Mouse (Mus musculus) inflammation-experienced regulatory T-cells, adult 6 months (primary cell): Measurements from ENCODE around the gene Ankrd66. TPM values are rescaled to one million over a fixed set of nuclear protein-coding genes. Genes with fewer than 3 reads are reported as not detected.
"Not testable (repeated sequence)": the region's sequence is repeated elsewhere in the genome, so short reads cannot be mapped to it uniquely, and the experiment has no call there.

Source experiments
- ATAC-seq: one replicate; pipeline ENCODE4 v1.8.0; 2017
- polyA plus RNA-seq, 3 experiments: library from polyadenylated mRNA; unstranded; fragments of 100-300 nt; shearing (Covaris generic); gene quantifications; one replicate each; pipeline ENCODE4 v1.2.1; 2017

Ankrd66 gene
- polyA plus RNA-seq, 3 experiments from 2014 or later, result not detected

- not testable (repeated sequence) for ATAC-seq
These were observed 6.6 kb downstream of the Ankrd66 start for GRCm38 (mm10) chr17:43536841-43537240.

GRCm38 (mm10) chr17:43534362-43535222 lies 8.8 kb downstream of the Ankrd66 start:
- no peak for ATAC-seq

DNA sequence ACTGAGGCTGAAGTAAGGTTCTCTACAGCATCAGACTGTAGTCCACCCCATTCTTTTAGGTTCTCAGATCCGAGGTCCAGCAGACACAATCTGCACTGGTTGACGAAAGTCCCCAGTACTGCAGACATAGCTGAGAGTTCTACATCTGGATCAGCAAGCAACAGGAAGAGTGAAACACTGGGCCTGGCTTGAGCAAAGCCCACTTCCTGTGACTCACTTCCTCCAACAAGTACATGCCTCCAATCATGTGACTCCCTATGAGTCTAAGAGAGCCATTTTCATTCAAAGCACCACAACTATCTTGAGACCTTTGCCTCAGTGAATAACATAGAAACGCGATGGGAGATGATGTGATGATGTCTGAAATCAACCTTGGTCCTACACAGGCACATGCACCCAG lies 12.2 kb downstream of the Ankrd66 start:
- ATAC-seq, result no peak

- ATAC-seq, result no peak
These were observed 12.9 kb downstream of the Ankrd66 start for GRCm38 (mm10) chr17:43530507-43530906.

GRCm38 (mm10) chr17:43520166-43520565 lies 23.3 kb downstream of the Ankrd66 start:
- no peak for ATAC-seq

- ATAC-seq, result no peak
These were observed 24.6 kb downstream of the Ankrd66 start for GRCm38 (mm10) chr17:43518644-43519409.

DNA sequence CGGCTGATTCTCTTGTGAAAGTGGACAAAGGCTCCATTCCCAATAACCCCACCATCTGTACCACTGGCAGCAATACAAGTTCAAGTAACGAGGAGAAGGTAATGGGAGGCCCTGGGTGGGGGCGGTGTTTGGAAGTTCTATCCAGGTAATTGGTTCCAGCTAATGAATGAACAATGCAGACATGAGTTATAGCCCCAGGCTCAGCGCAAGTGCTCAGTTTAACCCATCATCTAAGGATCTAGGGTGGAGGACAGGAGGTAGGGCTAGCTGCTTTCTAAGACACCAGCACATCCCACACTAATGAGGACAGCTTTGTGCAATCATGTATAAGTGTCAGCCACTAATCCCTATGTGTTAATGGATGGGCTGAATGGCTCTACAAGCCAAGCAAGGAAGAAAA lies 32.7 kb downstream of the Ankrd66 start:
- ATAC-seq, result no peak

GRCm38 (mm10) chr17:43504594-43504934 lies 38.9 kb downstream of the Ankrd66 start:
- ATAC-seq, result no peak

DNA sequence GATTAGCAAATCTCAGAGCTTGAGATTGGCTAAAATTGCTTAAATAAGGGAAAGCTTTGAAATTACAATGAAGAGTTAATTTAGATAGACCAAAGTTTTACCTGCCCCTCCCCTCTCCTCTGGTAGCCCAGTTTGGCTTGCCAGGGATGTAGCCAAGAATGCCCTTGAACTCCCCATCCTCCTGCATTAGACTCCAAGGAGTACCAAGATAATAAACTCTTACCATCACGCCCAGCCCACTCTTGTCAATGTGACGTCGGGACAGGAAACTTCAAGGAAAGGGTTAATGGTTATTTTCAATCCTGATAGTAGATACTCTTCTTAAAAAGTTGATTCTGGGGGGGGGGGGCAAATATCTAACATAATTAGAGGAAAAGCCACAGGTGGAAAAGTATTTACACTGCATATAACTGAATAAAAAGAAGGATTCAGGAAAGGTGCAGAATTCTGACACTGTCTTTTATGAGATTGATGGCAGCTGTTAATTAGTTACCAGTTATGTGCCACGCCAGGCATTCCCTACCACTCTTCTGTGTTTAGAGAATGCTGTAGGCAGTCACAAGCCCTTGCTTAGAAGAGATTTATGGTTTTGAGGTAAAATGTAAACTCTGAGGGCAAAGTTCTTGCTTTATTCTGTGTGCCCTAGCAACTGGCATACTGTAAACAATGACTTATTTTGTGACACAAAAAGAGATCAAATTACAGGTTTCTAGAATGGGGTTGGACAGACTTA lies 39.4 kb downstream of the Ankrd66 start:
- no peak for ATAC-seq

GRCm38 (mm10) chr17:43502592-43502991 lies 40.8 kb downstream of the Ankrd66 start, which contains the start of gene Mep1a:
Gene Mep1a, minus strand, starts transcription at chr17:43502812.
- ATAC-seq, result no peak

DNA sequence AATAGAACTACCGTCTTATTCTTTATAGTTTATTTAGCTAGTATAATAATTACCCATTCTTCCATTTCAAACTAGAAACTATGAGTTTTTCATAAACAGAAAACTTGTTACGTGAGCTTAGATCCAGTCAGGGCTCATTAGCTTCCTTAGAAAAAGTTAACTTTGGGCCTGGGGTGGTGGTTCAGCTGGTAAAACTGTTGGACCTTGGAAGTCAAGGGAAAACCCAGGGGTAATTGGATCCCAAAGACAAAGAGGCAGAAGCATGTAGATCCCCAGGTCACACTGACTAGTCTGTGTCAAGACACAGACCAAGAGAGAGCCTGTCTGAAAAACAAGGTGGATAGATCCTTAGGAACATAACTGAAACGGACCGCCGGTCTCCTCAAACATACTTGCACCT lies 41.8 kb downstream of the Ankrd66 start:
- ATAC-seq, result no peak

DNA sequence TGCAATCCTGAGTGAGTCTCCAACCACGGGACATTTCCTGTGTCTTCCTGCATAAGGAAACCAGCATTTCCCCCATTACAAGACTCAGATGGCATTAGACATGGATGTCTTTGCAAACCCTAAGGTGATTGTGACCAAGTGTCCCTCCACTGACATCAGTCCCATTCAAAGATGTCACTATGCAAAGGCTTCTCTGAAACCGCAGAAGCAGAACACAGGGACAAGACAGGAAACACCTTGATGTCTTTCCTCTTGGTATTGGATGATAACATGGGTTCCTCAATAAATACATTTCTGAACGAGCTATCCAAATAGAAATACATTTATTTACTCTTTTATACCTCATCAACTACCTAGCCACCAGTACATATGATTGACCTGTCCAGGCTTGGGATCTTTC lies 42.2 kb downstream of the Ankrd66 start:
- no peak for ATAC-seq

DNA sequence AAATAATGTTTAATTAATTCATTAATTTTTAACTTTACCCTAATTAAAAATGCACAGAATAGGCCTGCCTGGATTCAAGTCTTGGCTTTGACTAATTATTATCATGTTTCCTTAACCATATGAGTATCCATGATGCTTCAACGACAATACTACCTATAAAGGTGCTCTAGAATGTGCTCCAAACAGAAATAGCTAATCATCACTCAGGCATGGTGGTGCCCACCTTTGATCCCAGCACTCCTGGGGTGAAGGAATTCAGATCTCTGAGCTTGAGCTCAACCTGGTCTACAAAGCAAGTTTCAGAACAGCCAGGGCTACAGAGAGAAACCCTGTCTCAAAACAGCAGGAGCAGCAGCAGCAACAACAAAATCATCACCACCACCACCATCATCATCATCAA lies 42.9 kb downstream of the Ankrd66 start:
- no peak for ATAC-seq

DNA sequence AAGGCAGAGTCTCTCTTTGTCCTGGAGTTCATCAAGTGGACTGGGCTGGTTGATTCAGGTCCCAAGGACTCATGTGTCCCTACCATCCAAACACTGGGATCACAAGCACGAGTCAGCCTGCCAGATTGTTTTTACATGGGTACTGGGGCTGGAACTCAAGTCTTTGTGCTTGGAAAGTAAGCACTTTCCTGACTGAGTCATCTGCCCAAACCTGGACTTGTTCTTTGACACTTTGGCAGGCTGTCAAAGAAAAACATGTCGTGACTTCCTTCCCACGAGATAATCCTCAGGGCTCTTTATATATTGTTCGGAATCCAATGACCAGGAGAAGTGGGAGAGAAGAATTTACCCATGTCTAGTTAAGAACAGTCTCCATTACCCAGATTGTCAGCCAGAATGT lies 45.9 kb downstream of the Ankrd66 start:
- ATAC-seq, result no peak

DNA sequence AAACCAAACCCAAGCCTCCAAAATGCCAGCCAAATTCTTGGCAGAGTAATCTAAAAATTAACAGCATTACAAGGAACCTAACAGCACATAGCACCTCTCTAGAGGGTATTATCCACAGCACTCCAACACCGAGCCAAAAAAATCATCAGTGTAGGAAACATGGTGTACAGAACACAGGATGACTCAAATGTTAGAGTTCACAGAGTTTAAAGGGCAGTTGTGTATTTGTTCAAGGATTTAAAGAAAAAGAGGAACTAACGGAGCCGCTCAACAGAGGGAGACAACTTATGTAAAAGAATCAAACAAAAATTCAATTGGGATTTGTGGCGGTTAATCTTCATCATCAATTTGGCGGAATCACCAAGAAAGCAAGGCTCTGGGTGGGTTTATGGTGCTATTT lies 47.9 kb downstream of the Ankrd66 start:
- ATAC-seq, result no peak

DNA sequence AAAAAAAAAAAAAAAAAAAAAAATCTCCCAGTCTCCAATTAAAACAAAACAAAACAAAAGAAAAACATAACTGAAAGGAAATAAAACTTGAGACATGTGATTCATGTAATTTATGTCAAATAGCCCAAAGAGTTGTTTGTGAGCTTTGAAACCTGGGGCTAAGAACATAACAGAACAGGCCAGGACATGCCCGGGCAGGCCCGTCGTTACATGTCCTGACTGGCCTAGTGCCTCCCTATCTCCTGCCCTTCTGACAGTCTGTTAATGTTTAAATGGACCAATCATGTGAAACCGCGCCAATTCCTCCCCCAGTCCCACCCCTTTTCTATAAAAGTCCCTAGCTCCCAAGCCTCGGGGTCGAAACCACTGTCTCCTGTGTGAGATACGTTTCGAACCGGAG lies 53.1 kb downstream of the Ankrd66 start:
- ATAC-seq, result not testable (repeated sequence)

DNA sequence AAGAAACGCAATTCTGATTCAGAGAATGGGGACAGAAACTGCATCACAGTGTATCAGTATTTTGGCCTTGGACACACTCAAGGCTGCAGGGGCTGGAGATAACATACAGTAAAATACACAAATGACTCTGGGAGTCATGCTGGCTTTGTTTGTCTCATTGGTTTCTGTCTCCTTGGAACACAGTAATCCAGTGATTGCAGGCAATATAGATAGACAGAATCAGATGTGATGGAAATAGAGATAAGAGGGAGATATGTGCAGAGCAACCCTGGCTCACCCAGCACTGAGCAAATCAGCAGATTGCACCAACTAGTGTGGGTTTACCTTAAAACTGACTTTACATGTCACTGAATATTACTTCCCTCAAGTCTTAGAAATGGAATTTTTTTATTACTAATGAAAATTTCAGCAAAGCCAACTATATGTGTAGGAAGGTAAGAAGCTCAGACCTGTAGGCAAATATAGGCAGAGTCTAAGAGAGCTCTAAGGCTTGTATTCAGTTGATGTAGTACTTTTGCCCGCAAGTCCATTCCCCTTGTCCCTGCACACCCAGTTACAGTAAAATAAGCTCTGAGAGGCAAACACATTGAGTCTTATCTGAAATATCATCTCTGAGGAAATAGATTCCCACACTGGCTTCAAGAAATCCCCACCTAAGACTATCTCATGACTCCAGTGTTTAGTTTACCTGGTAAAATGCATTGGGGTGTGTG lies 54.8 kb downstream of the Ankrd66 start:
- no peak for ATAC-seq

DNA sequence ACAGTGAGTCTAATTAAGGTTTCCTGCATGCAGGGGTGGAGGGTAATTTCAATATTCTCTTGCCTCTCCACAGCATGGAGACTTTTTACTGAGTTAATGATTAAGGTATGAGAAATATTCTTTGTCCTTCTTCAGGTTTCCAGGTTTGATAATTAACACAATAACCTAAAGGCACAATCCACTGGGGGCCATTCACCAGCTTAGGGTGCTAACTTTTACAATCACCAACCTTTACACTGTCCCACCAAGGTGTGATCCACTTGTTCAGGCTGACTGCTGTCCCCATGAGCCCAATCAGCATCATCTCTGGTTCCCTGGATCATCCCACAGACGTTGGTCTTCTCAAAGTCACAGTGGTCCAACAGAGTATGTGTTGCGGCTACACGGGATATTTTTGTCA lies 57.5 kb downstream of the Ankrd66 start:
- ATAC-seq, result no peak
